Mouse (Mus musculus) MEL (cell line): Measurements from ENCODE around the gene Nhlrc4. TPM values are rescaled to one million over a fixed set of nuclear protein-coding genes. Genes with fewer than 3 reads are reported as not detected.
A peak's percentile ranks its signal among the peaks of the same experiment; 100 is the strongest.

Experiments used
- DNase-seq: peaks from one replicate; pipeline ENCODE4 v3.0.0; 2011; ENCODE audit warnings: low read depth, low spot score
- H3K27ac ChIP-seq: 2 replicates; pipeline ENCODE4 v1.5.1; 2012; ENCODE audit warnings: low read depth, mild to moderate bottlenecking, control low read depth, low read length, moderate library complexity; ENCODE audit not compliant: control insufficient read depth
- H3K27me3 ChIP-seq, 2 experiments: fragments of 150-350 bp in 1 of 2; sonication (generic) in 1 of 2; 2 replicates each; pipeline ENCODE4 v1.6.1; 2012; ENCODE audit warnings: low read length in 2 of 2, mild to moderate bottlenecking in 2 of 2, improper control_type of control experiment in 1 of 2, moderate library complexity in 1 of 2; ENCODE audit not compliant: insufficient read depth in 2 of 2, control insufficient read depth in 1 of 2
- H3K36me3 ChIP-seq, 2 experiments: 2 replicates each; pipeline ENCODE4 v1.6.1; 2012 to 2014; ENCODE audit warnings: low read length in 2 of 2, improper control_type of control experiment in 1 of 2, inconsistent platforms in 1 of 2, mild to moderate bottlenecking in 1 of 2; ENCODE audit not compliant: insufficient read depth in 2 of 2, control insufficient read depth in 1 of 2
- H3K4me1 ChIP-seq, 2 experiments: fragments of 150-350 bp in 1 of 2; sonication (generic) in 1 of 2; 2 replicates each; pipeline ENCODE4 v1.6.1; 2012; ENCODE audit warnings: low read length in 2 of 2, improper control_type of control experiment in 1 of 2, mild to moderate bottlenecking in 1 of 2; ENCODE audit not compliant: insufficient read depth in 2 of 2, control insufficient read depth in 1 of 2
- H3K4me3 ChIP-seq, 2 experiments: fragments of 150-350 bp in 1 of 2; sonication (generic) in 1 of 2; 2 replicates each; pipeline ENCODE4 v1.5.1; 2012; ENCODE audit warnings: low read depth in 2 of 2, low read length in 2 of 2, mild to moderate bottlenecking in 2 of 2, moderate library complexity in 2 of 2, control low read depth in 1 of 2, improper control_type of control experiment in 1 of 2; ENCODE audit not compliant: control insufficient read depth in 1 of 2, insufficient read depth in 1 of 2
- H3K79me2 ChIP-seq: 2 replicates; pipeline ENCODE4 v1.6.1; 2012; ENCODE audit warnings: mild to moderate bottlenecking, low read length, moderate library complexity; ENCODE audit not compliant: control insufficient read depth, poor library complexity, insufficient read depth
- H3K9ac ChIP-seq: 2 replicates; pipeline ENCODE4 v1.6.1; 2012; ENCODE audit warnings: low read depth, mild to moderate bottlenecking, control low read depth, low read length, moderate library complexity; ENCODE audit not compliant: control insufficient read depth, poor library complexity, severe bottlenecking
- H3K9me3 ChIP-seq: fragments of 150-350 bp; sonication (generic); replicated peaks from 2 replicates; pipeline ENCODE4 v1.6.1; 2012; ENCODE audit warnings: mild to moderate bottlenecking, low read length, improper control_type of control experiment, moderate library complexity; ENCODE audit not compliant: insufficient read depth
- BHLHE40 ChIP-seq: IDR thresholded peaks from 2 replicates; pipeline ENCODE4 v1.6.1; 2012; ENCODE audit warnings: low read depth, mild to moderate bottlenecking, inconsistent platforms, low read length, improper control_type of control experiment, borderline replicate concordance
- CTCF ChIP-seq, 3 experiments: IDR thresholded peaks in 2 of 3; conservative IDR thresholded peaks in 1 of 3; 2 replicates each; pipeline ENCODE4 v1.5.1; 2011 to 2012; ENCODE audit warnings: low read length in 3 of 3, low read depth in 2 of 3, mild to moderate bottlenecking in 2 of 3, improper control_type of control experiment in 1 of 3, inconsistent platforms in 1 of 3, mixed read lengths in 1 of 3, moderate library complexity in 1 of 3; ENCODE audit not compliant: control insufficient read depth in 1 of 3, insufficient read depth in 1 of 3, poor library complexity in 1 of 3, severe bottlenecking in 1 of 3
- E2F4 ChIP-seq: IDR thresholded peaks from 2 replicates; pipeline ENCODE4 v1.6.1; 2011; ENCODE audit warnings: low read depth, low read length, improper control_type of control experiment, borderline replicate concordance
- ELF1 ChIP-seq: IDR thresholded peaks from 2 replicates; pipeline ENCODE4 v1.6.1; 2014; ENCODE audit warnings: low read depth, mild to moderate bottlenecking, inconsistent platforms, low read length, improper control_type of control experiment, moderate library complexity
- GATA1 ChIP-seq: IDR thresholded peaks from 2 replicates; pipeline ENCODE4 v1.6.1; 2011; ENCODE audit warnings: low read depth, low read length, improper control_type of control experiment
- HCFC1 ChIP-seq: IDR thresholded peaks from 2 replicates; pipeline ENCODE4 v1.6.1; 2012; ENCODE audit warnings: low read depth, mild to moderate bottlenecking, inconsistent platforms, low read length, improper control_type of control experiment, moderate library complexity
- KAT2A ChIP-seq: conservative IDR thresholded peaks from 2 replicates; pipeline ENCODE4 v1.6.1; 2012; ENCODE audit warnings: low read depth, low read length, improper control_type of control experiment, inconsistent platforms
- MAFK ChIP-seq: IDR thresholded peaks from 2 replicates; pipeline ENCODE4 v1.6.1; 2011; ENCODE audit warnings: low read depth, mild to moderate bottlenecking, low read length, improper control_type of control experiment, borderline replicate concordance
- MXI1 ChIP-seq: IDR thresholded peaks from 2 replicates; pipeline ENCODE4 v1.6.1; 2011; ENCODE audit warnings: mild to moderate bottlenecking, low read depth, low read length, improper control_type of control experiment
- MYB ChIP-seq: IDR thresholded peaks from 2 replicates; pipeline ENCODE4 v1.6.1; 2011; ENCODE audit warnings: mild to moderate bottlenecking, low read depth, low read length, improper control_type of control experiment
- MYC ChIP-seq: IDR thresholded peaks from 2 replicates; pipeline ENCODE4 v1.6.1; 2011; ENCODE audit warnings: low read depth, mild to moderate bottlenecking, low read length, improper control_type of control experiment, moderate library complexity
- POLR2A ChIP-seq, 2 experiments: IDR thresholded peaks; 2 replicates each; pipeline ENCODE4 v1.6.1; 2011 to 2012; ENCODE audit warnings: low read length in 2 of 2, mild to moderate bottlenecking in 2 of 2, control low read depth in 1 of 2, improper control_type of control experiment in 1 of 2, low read depth in 1 of 2, moderate library complexity in 1 of 2; ENCODE audit not compliant: control insufficient read depth in 1 of 2, insufficient read depth in 1 of 2, poor library complexity in 1 of 2
- POLR2AphosphoS2 ChIP-seq: IDR thresholded peaks from 2 replicates; pipeline ENCODE4 v1.6.1; 2011; ENCODE audit warnings: low read length, improper control_type of control experiment
- POLR2AphosphoS5 ChIP-seq: IDR thresholded peaks from 2 replicates; pipeline ENCODE4 v1.6.1; 2012; ENCODE audit warnings: low read depth, borderline replicate concordance, mild to moderate bottlenecking, inconsistent platforms, low read length, moderate library complexity, mixed read lengths
- RAD21 ChIP-seq: IDR thresholded peaks from 2 replicates; pipeline ENCODE4 v1.6.1; 2011; ENCODE audit warnings: mild to moderate bottlenecking, low read depth, low read length, improper control_type of control experiment
- RCOR1 ChIP-seq: IDR thresholded peaks from 2 replicates; pipeline ENCODE4 v1.6.1; 2012; ENCODE audit warnings: low read depth, mild to moderate bottlenecking, inconsistent platforms, low read length, improper control_type of control experiment
- SIN3A ChIP-seq: IDR thresholded peaks from 2 replicates; pipeline ENCODE4 v1.6.1; 2012; ENCODE audit warnings: low read length, improper control_type of control experiment, inconsistent platforms
- TAL1 ChIP-seq: IDR thresholded peaks from 2 replicates; pipeline ENCODE4 v1.6.1; 2012; ENCODE audit warnings: mild to moderate bottlenecking, inconsistent platforms, low read length, moderate library complexity, mixed read lengths
- UBTF ChIP-seq: IDR thresholded peaks from 2 replicates; pipeline ENCODE4 v1.6.1; 2012; ENCODE audit warnings: low read depth, mild to moderate bottlenecking, inconsistent platforms, low read length, improper control_type of control experiment, moderate library complexity, borderline replicate concordance; ENCODE audit not compliant: insufficient read depth
- USF1 ChIP-seq: IDR thresholded peaks from 2 replicates; pipeline ENCODE4 v1.6.1; 2014; ENCODE audit warnings: low read depth, mild to moderate bottlenecking, inconsistent platforms, low read length, improper control_type of control experiment, moderate library complexity
- ZKSCAN1 ChIP-seq: IDR thresholded peaks from 2 replicates; pipeline ENCODE4 v1.6.1; 2012; ENCODE audit warnings: low read depth, mild to moderate bottlenecking, inconsistent platforms, low read length, improper control_type of control experiment, moderate library complexity
- ZNF384 ChIP-seq: IDR thresholded peaks from 2 replicates; pipeline ENCODE4 v1.6.1; 2012; ENCODE audit warnings: low read depth, mild to moderate bottlenecking, inconsistent platforms, low read length, improper control_type of control experiment
- polyA plus RNA-seq, 2 experiments: library from polyadenylated mRNA; stranded (reverse) in 1 of 2; unstranded in 1 of 2; fragments of >175 nt in 1 of 2; fragments of >200 nt in 1 of 2; gene quantifications; 2 replicates each; pipeline versions ENCODE4 v1.2.1 to v1.2.4; 2012; ENCODE audit warnings: low replicate concordance in 2 of 2, low read depth in 1 of 2; ENCODE audit not compliant: insufficient read length in 2 of 2, insufficient read depth in 1 of 2, missing spikeins in 1 of 2
- total RNA-seq: library from RNA; depleted of rRNA; stranded (reverse); fragments of 300-350 nt; gene quantifications from 2 replicates; pipeline ENCODE4 v1.2.3, GENCODE M21; 2012

Nhlrc4 gene
- total and polyA plus RNA-seq, 3 experiments = 0.19 to 0.23 TPM; not detected in 1

- Histone ChIP-seq H3K79me2 (peaks cover 28% of the 10 kb centered on the region), H3K9ac (no peak overlapping the region), H3K27me3 (no peaks in the 10 kb centered on the region), H3K9me3 (no peaks in the 10 kb centered on the region), H3K4me1 (peaks cover 4 to 37% of the 10 kb centered on the region in 2 experiments), H3K27ac (no peak overlapping the region), H3K36me3 (peaks cover 0 to 32% of the 10 kb centered on the region in 2 experiments; a peak in 2 of 4 replicates)
- no peak for DNase-seq
- TF ChIP-seq GATA1 = no peak
- TF ChIP-seq MAFK = no peak
- no peak for TF ChIP-seq POLR2AphosphoS2
- TF ChIP-seq ELF1 = no peak
- no peak for TF ChIP-seq HCFC1
- TF ChIP-seq UBTF = no peak
- TF ChIP-seq ZNF384 = no peak
- no peak for TF ChIP-seq BHLHE40
- no peak for TF ChIP-seq USF1
- TF ChIP-seq KAT2A = no peak
- TF ChIP-seq POLR2A (IDR thresholded peaks at IDR 0.05; ENCODE audit: control insufficient read depth in 1 of 2, insufficient read depth in 1 of 2, low read depth in 1 of 2, low read length in 2 of 2, poor library complexity in 1 of 2) = no peak
- no peak for TF ChIP-seq E2F4
- TF ChIP-seq TAL1 = no peak
- TF ChIP-seq MYC = no peak
- no peak for TF ChIP-seq MXI1
- no peak for TF ChIP-seq RAD21
- no peak for TF ChIP-seq POLR2AphosphoS5
- TF ChIP-seq ZKSCAN1 = no peak
- no peak for TF ChIP-seq RCOR1
- TF ChIP-seq CTCF (IDR thresholded peaks at IDR 0.05 in 2 of 3, conservative IDR thresholded peaks at IDR 0.05 in 1 of 3; ENCODE audit: control insufficient read depth in 1 of 3, insufficient read depth in 1 of 3, low read depth in 2 of 3, low read length in 3 of 3, poor library complexity in 1 of 3, severe bottlenecking in 1 of 3) = no peak
- TF ChIP-seq, all 39 proteins: peak for 0
- H3K4me3 ChIP-seq = no peak overlapping the region
Measured at GRCm38 (mm10) chr17:25916931-25917647, 27.7 kb downstream of the Nhlrc4 start.

GRCm38 (mm10) chr17:25914295-25914694, 30.5 kb downstream of the Nhlrc4 start:
- TF ChIP-seq MYB (no peak), SIN3A (0 out of 2 replicates have a peak, but pooled peaks have one; percentile 12)
- H3K9ac ChIP-seq = no peak overlapping the region
- no peak overlapping the region for H3K4me3 ChIP-seq
- no peak for DNase-seq
- peaks cover 0 to 22% of the 10 kb centered on the region in 2 experiments; a peak in 2 of 4 replicates for H3K36me3 ChIP-seq
- H3K4me1 ChIP-seq = peaks cover 4 to 30% of the 10 kb centered on the region in 2 experiments
- no peaks in the 10 kb centered on the region for H3K27me3 ChIP-seq
- no peaks in the 10 kb centered on the region for H3K9me3 ChIP-seq
- H3K79me2 ChIP-seq = peaks cover 34% of the 10 kb centered on the region
- H3K27ac ChIP-seq = no peak overlapping the region
